Mouse (Mus musculus): ENCODE results near the gene Tmc5.

DNA sequence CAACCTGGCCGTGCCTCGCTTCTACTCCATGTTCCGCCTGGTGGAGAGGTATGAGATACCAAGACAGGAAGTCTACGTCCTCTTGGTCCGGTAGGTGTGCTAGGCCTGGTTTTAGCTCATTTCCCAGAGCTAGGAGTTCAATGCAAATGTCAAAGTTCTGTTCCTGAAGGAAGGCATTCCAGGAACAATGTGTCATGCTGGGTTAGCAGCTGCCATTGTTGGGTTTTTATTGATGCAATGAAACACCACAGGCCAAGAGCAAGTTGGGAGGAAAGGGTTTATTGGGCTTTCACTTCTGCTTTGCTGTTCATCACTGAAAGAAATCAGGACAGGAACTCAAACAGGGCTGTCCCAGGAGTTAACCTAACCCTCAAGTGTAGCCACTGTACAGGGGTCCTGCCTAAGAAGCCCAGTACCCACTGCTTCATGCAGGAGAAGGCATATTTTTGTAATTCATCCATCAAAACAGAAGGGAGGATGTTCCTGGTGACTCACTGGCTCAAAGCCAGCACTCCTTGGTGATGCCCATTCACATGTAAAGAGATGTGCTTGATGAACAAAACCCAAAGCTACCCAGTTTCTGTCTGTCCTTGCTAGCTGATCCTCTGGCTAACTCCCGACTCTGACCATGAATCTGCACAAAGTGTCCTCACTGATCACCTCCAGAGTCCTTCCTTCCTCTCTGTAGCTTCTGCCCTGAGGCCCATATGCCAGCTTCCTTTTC is 55.6 kb downstream of the Tmc5 start:
- TF ChIP-seq CTCF (IDR thresholded peaks at IDR 0.05; ENCODE audit: borderline replicate concordance, extremely low read depth, insufficient read depth, insufficient read length) (no peak), POLR2A (IDR thresholded peaks at IDR 0.05; ENCODE audit: borderline replicate concordance, extremely low read depth, insufficient read depth, insufficient read length, poor library complexity, severe bottlenecking) (no peak)

Measured in brain, embryonic 14.5 days (tissue).